Mouse (Mus musculus) ES-E14 (cell line): ENCODE data around the gene Cacna2d2. TPM values are rescaled to one million over a fixed set of nuclear protein-coding genes. Genes with fewer than 3 reads are reported as not detected.

Source experiments
- DNase-seq: peaks from one replicate; pipeline ENCODE4 v3.0.0-alpha.2; 2013; ENCODE audit warnings: low read depth, low spot score
- H3K27ac ChIP-seq: 2 replicates; pipeline ENCODE4 v1.5.1; 2012; ENCODE audit warnings: low read depth, mild to moderate bottlenecking, low read length, moderate library complexity, mixed read lengths; ENCODE audit not compliant: poor library complexity, insufficient read depth, severe bottlenecking
- H3K36me3 ChIP-seq: 2 replicates; pipeline ENCODE4 v1.6.1; 2012; ENCODE audit warnings: mild to moderate bottlenecking, low read length, moderate library complexity, mixed read lengths; ENCODE audit not compliant: control insufficient read depth, poor library complexity, insufficient read depth, severe bottlenecking
- H3K4me1 ChIP-seq, 2 experiments: fragments of 150-350 bp in 1 of 2; sonication (generic) in 1 of 2; 2 replicates each; pipeline ENCODE4 v1.6.1; 2012; ENCODE audit warnings: low read length in 2 of 2, mild to moderate bottlenecking in 1 of 2, mixed read lengths in 1 of 2; ENCODE audit not compliant: control insufficient read depth in 2 of 2, insufficient read depth in 2 of 2, poor library complexity in 1 of 2
- H3K4me3 ChIP-seq, 2 experiments: fragments of 150-350 bp in 1 of 2; sonication (generic) in 1 of 2; 2 replicates each; pipeline ENCODE4 v1.5.1; 2012; ENCODE audit warnings: low read length in 2 of 2, low read depth in 1 of 2, mild to moderate bottlenecking in 1 of 2, mixed read lengths in 1 of 2; ENCODE audit not compliant: insufficient read depth in 1 of 2, poor library complexity in 1 of 2, severe bottlenecking in 1 of 2
- H3K9ac ChIP-seq: 2 replicates; pipeline ENCODE4 v1.6.1; 2012; ENCODE audit warnings: low read depth, mild to moderate bottlenecking, low read length, mixed read lengths; ENCODE audit not compliant: poor library complexity, insufficient read depth, severe bottlenecking
- H3K9me3 ChIP-seq: fragments of 150-350 bp; sonication (generic); 2 replicates; pipeline ENCODE4 v1.6.1; 2012; ENCODE audit warnings: low read depth, mild to moderate bottlenecking, low read length; ENCODE audit not compliant: control insufficient read depth, insufficient read depth
- CHD2 ChIP-seq: IDR thresholded peaks from 2 replicates; pipeline ENCODE4 v1.6.1; 2014; ENCODE audit warnings: mild to moderate bottlenecking, low read depth, low read length, inconsistent platforms
- HCFC1 ChIP-seq: IDR thresholded peaks from 2 replicates; pipeline ENCODE4 v1.6.1; 2012; ENCODE audit warnings: low read length, inconsistent platforms, borderline replicate concordance; ENCODE audit not compliant: insufficient read depth
- MAFK ChIP-seq: IDR thresholded peaks from 2 replicates; pipeline ENCODE4 v1.6.1; 2014; ENCODE audit warnings: mild to moderate bottlenecking, low read depth, low read length, inconsistent platforms; ENCODE audit not compliant: insufficient read depth
- ZC3H11A ChIP-seq: IDR thresholded peaks from 2 replicates; pipeline ENCODE4 v1.6.1; 2012; ENCODE audit warnings: low read depth, mild to moderate bottlenecking, inconsistent platforms, low read length, borderline replicate concordance
- ZNF384 ChIP-seq: IDR thresholded peaks from 2 replicates; pipeline ENCODE4 v1.6.1; 2012; ENCODE audit warnings: low read depth, low read length, inconsistent platforms
- in situ Hi-C, 2 experiments: fragments of 600-800 bp; cut with MboI; formaldehyde crosslinking; loops; one replicate each; pipeline ENCODE4 v1.15.1; 2025; ENCODE audit warnings: low sequenced_read_pairs in 2 of 2, inconsistent platforms in 1 of 2; ENCODE audit not compliant: unreplicated experiment in 2 of 2
- total RNA-seq: library from RNA; depleted of rRNA; stranded (reverse); fragments of 300-350 nt; gene quantifications from 2 replicates; pipeline ENCODE4 v1.2.3, GENCODE M21; 2012

Gene Cacna2d2
- total RNA-seq, 1 experiment, result 0.85 TPM

GRCm38 (mm10) chr9:107452552-107452951 lies 53.1 kb downstream of the Cacna2d2 start:
- in situ Hi-C loops, result no loop called here
- Histone ChIP-seq H3K9me3 (no peaks in the 10 kb centered on the region), H3K9ac (no peak overlapping the region), H3K4me3 (no peak overlapping the region), H3K36me3 (no peaks in the 10 kb centered on the region), H3K27ac (no peak overlapping the region), H3K4me1 (peaks cover 0 to 6% of the 10 kb centered on the region in 2 experiments; a peak in 1 of 4 replicates)
- TF ChIP-seq CHD2 (no peak), HCFC1 (no peak), ZC3H11A (no peak), ZNF384 (no peak), MAFK (no peak)
- no peak for DNase-seq

DNA sequence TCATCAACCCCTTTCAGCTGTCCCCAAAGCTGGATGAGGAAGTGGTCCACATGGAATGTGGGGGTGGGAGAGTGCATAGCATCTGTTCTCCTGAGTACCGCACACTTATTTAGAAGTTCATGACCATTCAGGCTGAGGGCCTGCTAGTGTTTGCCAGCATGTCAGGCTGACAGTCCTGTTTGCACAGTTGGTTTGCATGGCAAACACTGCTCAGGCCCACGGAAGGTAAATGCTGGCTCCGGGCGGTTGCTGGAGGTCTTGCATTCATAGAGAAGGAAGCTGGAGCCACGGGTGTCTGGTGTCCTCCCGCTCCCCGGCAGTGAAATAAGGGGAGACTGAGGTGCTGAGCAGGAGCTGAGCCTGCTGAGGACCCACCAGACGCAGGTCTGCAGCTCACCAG lies 53.7 kb downstream of the Cacna2d2 start:
- Histone ChIP-seq H3K9me3 (no peaks in the 10 kb centered on the region), H3K4me3 (no peak overlapping the region), H3K9ac (no peak overlapping the region), H3K27ac (no peak overlapping the region), H3K4me1 (peaks cover 0 to 6% of the 10 kb centered on the region in 2 experiments; a peak in 1 of 4 replicates), H3K36me3 (no peaks in the 10 kb centered on the region)
- no peak for DNase-seq
- in situ Hi-C loops, result no loop called here
- TF ChIP-seq HCFC1 (no peak), ZC3H11A (no peak), CHD2 (no peak), ZNF384 (no peak), MAFK (no peak)

- H3K4me3 ChIP-seq, result no peak overlapping the region
- in situ Hi-C loops, result no loop called here
- no peak overlapping the region for H3K27ac ChIP-seq
- H3K9ac ChIP-seq, result no peak overlapping the region
- H3K9me3 ChIP-seq, result no peaks in the 10 kb centered on the region
- H3K4me1 ChIP-seq, result no peaks in the 10 kb centered on the region; a peak in 1 of 4 replicates
- no peaks in the 10 kb centered on the region; the same call in 1 of the 2 replicates for H3K36me3 ChIP-seq
- no peak for DNase-seq
- TF ChIP-seq ZNF384 (no peak), ZC3H11A (no peak), HCFC1 (no peak), MAFK (no peak), CHD2 (no peak)
These were observed 57.3 kb downstream of the Cacna2d2 start for GRCm38 (mm10) chr9:107456667-107457066.

GRCm38 (mm10) chr9:107462907-107463306 lies 63.5 kb downstream of the Cacna2d2 start:
- no peak overlapping the region for H3K4me3 ChIP-seq
- H3K36me3 ChIP-seq, result no peaks in the 10 kb centered on the region; the same call in 1 of the 2 replicates
- no peaks in the 10 kb centered on the region for H3K9me3 ChIP-seq
- TF ChIP-seq ZC3H11A, result no peak
- TF ChIP-seq MAFK, result no peak
- TF ChIP-seq HCFC1, result no peak
- no peak for TF ChIP-seq CHD2
- TF ChIP-seq ZNF384, result no peak
- in situ Hi-C loops, result no loop called here
- no peak overlapping the region for H3K27ac ChIP-seq
- H3K9ac ChIP-seq, result no peak overlapping the region
- DNase-seq, result no peak
- no peaks in the 10 kb centered on the region for H3K4me1 ChIP-seq

DNA sequence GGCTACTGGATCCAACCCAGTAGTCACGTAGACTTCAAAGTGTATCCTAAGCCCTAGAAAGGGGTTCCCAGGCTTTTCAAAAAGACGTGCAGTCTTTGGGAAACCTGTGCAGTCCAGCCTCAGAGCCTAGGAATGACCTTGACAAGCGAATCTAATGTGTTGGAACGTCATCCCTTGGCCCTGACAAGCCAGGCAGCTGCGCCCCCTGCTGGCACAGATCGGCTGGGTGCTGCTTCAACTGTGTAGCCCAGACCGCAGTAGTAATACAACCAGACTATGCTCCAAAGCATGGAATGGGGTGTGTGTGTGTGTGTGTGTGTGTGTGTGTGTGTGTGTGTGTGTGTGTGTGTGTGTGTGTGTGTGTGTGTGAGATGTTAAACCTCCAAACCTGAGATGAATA lies 64.1 kb downstream of the Cacna2d2 start:
- Histone ChIP-seq H3K9ac (no peak overlapping the region), H3K4me3 (no peak overlapping the region), H3K9me3 (no peaks in the 10 kb centered on the region), H3K4me1 (no peaks in the 10 kb centered on the region), H3K27ac (no peak overlapping the region), H3K36me3 (no peaks in the 10 kb centered on the region; the same call in 1 of the 2 replicates)
- TF ChIP-seq ZNF384 (no peak), ZC3H11A (peak; percentile 28; the same call in 1 of the 2 replicates)
- DNase-seq, result peak; percentile 58
- in situ Hi-C loops, result no loop called here
